Mouse (Mus musculus): ENCODE results near the gene Cry2. TPM values are rescaled to one million over a fixed set of nuclear protein-coding genes. Genes with fewer than 3 reads are reported as not detected.

The Cry2 gene
- polyA plus RNA-seq, 1 experiment from 2014 or later, result 17.7 TPM

DNA sequence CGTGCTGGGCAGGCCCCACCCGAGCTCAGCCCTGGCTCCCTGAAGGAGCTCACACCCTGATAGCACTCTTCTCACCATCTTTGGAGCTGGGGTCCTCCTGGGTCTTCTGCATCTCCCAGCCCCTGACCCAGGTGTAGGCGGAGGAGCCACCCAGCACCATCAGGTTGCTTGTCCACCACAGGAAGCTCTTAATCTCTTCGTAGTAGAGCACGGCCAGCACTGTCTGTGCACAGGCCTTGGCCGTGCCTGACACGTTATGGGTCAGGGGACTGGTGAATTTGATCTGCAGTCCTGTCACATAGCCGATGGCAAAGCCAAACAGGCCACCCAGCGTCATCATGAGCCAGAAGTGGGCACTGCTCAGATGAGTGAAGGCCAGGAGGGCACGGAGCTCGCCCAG, 20.3 kb upstream of the Cry2 start:
- Histone ChIP-seq H3K27ac (ENCODE audit: low read depth, low read length) (no peak overlapping the region), H3K4me2 (no peak overlapping the region), H3K27me3 (ENCODE audit: control insufficient read depth, insufficient read depth, low read length) (no peaks in the 10 kb centered on the region), H3K4me3 (ENCODE audit: low read depth, low read length) (no peak overlapping the region), H3K9me3 (replicated peaks; ENCODE audit: control insufficient read depth, low read length) (no peaks in the 10 kb centered on the region), H3K4me1 (ENCODE audit: control insufficient read depth, insufficient read depth, low read length) (peaks cover 25% of the 10 kb centered on the region), H3K9ac (ENCODE audit: low read depth, low read length) (no peak overlapping the region), H3K36me3 (ENCODE audit: control insufficient read depth, insufficient read depth, low read length) (no peaks in the 10 kb centered on the region)
- no peak for ATAC-seq (replicated peaks; ENCODE audit: insufficient number of reproducible peaks, low FRiP score, low TSS enrichment)
- WGBS (ENCODE audit: insufficient replicate concordance), result 92% methylated on average over 11 of the region's 11 CpGs

DNA sequence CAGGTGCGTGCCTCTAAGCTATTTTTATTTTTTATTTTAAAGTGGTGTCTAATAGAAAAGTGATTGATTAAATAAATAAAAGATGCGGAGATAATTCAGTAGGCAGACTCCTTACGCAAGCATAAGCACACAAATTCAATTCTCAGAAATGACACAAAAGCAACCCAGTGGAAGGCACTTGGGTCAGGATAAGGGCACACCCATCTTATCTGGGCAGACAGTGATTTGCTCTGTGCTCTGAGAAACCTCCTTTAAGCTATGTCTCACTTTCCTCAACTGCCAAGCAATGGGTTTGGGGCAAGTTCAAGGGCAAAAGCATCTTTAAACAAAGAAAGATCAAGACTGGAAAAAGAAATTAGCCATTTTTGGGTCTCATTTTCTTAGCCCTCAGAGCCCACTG, 17.3 kb upstream of the Cry2 start:
- ATAC-seq (replicated peaks; ENCODE audit: insufficient number of reproducible peaks, low FRiP score, low TSS enrichment), result no peak
- H3K4me2 ChIP-seq, result no peak overlapping the region
- 68% methylated on average over 3 of the region's 3 CpGs for WGBS (ENCODE audit: insufficient replicate concordance)

DNA sequence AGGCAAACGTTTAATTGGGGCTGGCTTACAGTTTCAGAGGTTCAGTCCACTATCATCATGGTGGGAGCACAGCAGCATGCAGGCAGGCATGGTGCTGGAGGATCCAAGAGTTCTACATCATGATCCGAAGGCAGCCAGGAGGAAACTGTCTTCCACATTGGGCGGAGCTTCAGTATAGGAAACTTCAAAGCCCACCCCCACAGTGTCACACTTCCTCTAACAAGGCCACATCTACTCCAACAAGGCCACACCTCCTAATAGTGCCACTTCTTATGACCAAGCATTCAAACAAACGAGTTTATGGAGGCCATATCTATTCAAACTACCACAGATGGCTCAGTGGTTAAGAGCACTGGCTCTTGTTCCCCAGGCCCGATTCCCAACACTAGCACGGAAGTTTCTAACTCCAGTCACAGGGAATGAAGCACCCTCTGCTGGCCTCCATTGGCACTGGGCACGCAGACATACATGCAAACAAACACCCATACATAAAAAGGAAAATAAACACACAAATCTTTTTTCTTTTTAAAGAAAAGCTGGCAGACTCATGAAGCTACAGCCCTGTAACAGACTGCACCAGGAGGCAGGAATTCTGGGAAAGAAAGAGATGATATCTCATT, 13.4 kb upstream of the Cry2 start:
- Histone ChIP-seq H3K9ac (ENCODE audit: low read depth, low read length) (no peak overlapping the region), H3K4me3 (ENCODE audit: low read depth, low read length) (no peak overlapping the region), H3K9me3 (replicated peaks; ENCODE audit: control insufficient read depth, low read length) (no peaks in the 10 kb centered on the region), H3K27me3 (ENCODE audit: control insufficient read depth, insufficient read depth, low read length) (no peaks in the 10 kb centered on the region), H3K36me3 (ENCODE audit: control insufficient read depth, insufficient read depth, low read length) (no peaks in the 10 kb centered on the region), H3K4me1 (ENCODE audit: control insufficient read depth, insufficient read depth, low read length) (peaks cover 4% of the 10 kb centered on the region), H3K4me2 (no peak overlapping the region), H3K27ac (ENCODE audit: low read depth, low read length) (no peak overlapping the region)
- ATAC-seq (replicated peaks; ENCODE audit: insufficient number of reproducible peaks, low FRiP score, low TSS enrichment), result no peak
- WGBS (ENCODE audit: insufficient replicate concordance), result 67% methylated on average over 7 of the region's 7 CpGs

More for the DNA sequence above, 17.3 kb upstream of the Cry2 start:
- H3K27ac ChIP-seq (ENCODE audit: low read depth, low read length), result no peak overlapping the region
- H3K27me3 ChIP-seq (ENCODE audit: control insufficient read depth, insufficient read depth, low read length), result no peaks in the 10 kb centered on the region
- no peak overlapping the region for H3K9ac ChIP-seq (ENCODE audit: low read depth, low read length)
- no peak overlapping the region for H3K4me3 ChIP-seq (ENCODE audit: low read depth, low read length)
- H3K9me3 ChIP-seq (replicated peaks; ENCODE audit: control insufficient read depth, low read length), result no peaks in the 10 kb centered on the region
- no peaks in the 10 kb centered on the region for H3K36me3 ChIP-seq (ENCODE audit: control insufficient read depth, insufficient read depth, low read length)
- H3K4me1 ChIP-seq (ENCODE audit: control insufficient read depth, insufficient read depth, low read length), result 0 out of 2 replicates have a peak, but pooled peaks cover 4% of the 10 kb centered on the region

DNA sequence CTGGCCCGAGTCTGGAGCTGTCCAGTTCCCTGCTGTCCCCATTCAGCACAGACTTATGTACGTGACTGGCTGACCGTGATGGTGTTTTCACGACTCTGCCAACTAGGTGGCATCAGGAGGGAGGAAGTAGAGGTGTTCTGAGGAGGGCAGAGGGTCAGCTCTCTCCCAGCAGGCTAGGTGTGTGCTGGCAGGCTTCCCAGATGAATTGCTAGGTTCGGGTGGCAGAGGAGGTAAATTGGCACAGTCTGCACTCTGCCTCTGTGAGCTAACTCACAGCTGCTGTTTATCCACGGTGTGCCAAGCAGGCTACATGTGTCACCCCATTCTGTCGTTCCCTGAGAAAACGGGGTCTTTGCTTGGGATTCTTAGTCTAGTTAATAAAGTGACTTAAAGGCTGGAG, 12.8 kb upstream of the Cry2 start:
- H3K4me3 ChIP-seq (ENCODE audit: low read depth, low read length), result no peak overlapping the region
- H3K4me2 ChIP-seq, result no peak overlapping the region
- no peaks in the 10 kb centered on the region for H3K9me3 ChIP-seq (replicated peaks; ENCODE audit: control insufficient read depth, low read length)
- no peak overlapping the region for H3K27ac ChIP-seq (ENCODE audit: low read depth, low read length)
- H3K4me1 ChIP-seq (ENCODE audit: control insufficient read depth, insufficient read depth, low read length), result peaks cover 8% of the 10 kb centered on the region
- ATAC-seq (replicated peaks; ENCODE audit: insufficient number of reproducible peaks, low FRiP score, low TSS enrichment), result no peak
- 78% methylated on average over 8 of the region's 8 CpGs for WGBS (ENCODE audit: insufficient replicate concordance)
- H3K36me3 ChIP-seq (ENCODE audit: control insufficient read depth, insufficient read depth, low read length), result no peaks in the 10 kb centered on the region
- H3K9ac ChIP-seq (ENCODE audit: low read depth, low read length), result no peak overlapping the region
- H3K27me3 ChIP-seq (ENCODE audit: control insufficient read depth, insufficient read depth, low read length), result no peaks in the 10 kb centered on the region

DNA sequence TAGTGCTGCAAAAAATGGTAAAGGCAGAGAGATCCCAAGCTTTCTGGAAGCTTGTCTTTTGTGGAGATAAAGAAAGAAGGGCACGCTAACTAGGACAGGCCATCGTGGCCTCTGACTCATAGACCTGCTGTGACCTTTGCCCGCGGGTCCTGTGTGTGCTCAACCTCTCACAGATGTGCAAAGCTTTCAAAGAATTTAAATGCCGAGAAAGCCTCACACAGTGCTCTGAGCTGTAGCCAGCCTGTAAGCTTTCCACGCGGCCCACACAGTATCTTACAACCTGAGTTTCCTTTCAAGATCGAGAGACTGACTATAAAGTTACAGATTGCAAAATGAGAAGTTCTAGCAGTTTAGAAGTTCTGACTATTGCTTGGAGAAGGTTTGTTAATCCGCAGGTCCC, 12.0 kb upstream of the Cry2 start:
- Histone ChIP-seq H3K9ac (ENCODE audit: low read depth, low read length) (no peak overlapping the region), H3K4me3 (ENCODE audit: low read depth, low read length) (no peak overlapping the region), H3K9me3 (replicated peaks; ENCODE audit: control insufficient read depth, low read length) (no peaks in the 10 kb centered on the region), H3K27ac (ENCODE audit: low read depth, low read length) (no peak overlapping the region), H3K4me1 (ENCODE audit: control insufficient read depth, insufficient read depth, low read length) (peaks cover 8% of the 10 kb centered on the region), H3K27me3 (ENCODE audit: control insufficient read depth, insufficient read depth, low read length) (no peaks in the 10 kb centered on the region), H3K4me2 (no peak overlapping the region), H3K36me3 (ENCODE audit: control insufficient read depth, insufficient read depth, low read length) (no peaks in the 10 kb centered on the region)
- 53% methylated on average over 9 of the region's 9 CpGs for WGBS (ENCODE audit: insufficient replicate concordance)
- ATAC-seq (replicated peaks; ENCODE audit: insufficient number of reproducible peaks, low FRiP score, low TSS enrichment), result no peak

DNA sequence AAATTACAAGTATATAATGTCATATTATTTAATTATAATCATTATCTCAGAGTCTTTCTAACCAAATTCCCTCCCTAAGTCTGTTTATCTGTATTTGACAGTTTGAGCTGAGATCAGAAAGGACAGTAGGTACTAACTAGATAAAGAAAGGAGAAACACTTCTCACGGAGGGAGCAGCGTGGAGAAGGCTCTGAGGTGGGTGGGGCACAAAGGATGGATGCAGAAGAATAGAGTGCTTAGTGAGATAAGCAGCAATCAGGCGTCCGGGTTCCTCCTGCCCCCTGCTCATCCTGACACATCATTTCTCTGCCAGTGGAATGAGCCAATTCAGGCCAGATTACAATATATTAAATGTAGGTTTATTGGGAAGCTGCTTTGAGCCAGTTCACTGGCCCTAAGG, 10.5 kb upstream of the Cry2 start:
- Histone ChIP-seq H3K36me3 (ENCODE audit: control insufficient read depth, insufficient read depth, low read length) (no peaks in the 10 kb centered on the region), H3K4me3 (ENCODE audit: low read depth, low read length) (no peak overlapping the region), H3K4me1 (ENCODE audit: control insufficient read depth, insufficient read depth, low read length) (peaks cover 8% of the 10 kb centered on the region), H3K4me2 (no peak overlapping the region), H3K9ac (ENCODE audit: low read depth, low read length) (no peak overlapping the region), H3K27me3 (ENCODE audit: control insufficient read depth, insufficient read depth, low read length) (no peaks in the 10 kb centered on the region), H3K27ac (ENCODE audit: low read depth, low read length) (no peak overlapping the region), H3K9me3 (replicated peaks; ENCODE audit: control insufficient read depth, low read length) (no peaks in the 10 kb centered on the region)
- ATAC-seq (replicated peaks; ENCODE audit: insufficient number of reproducible peaks, low FRiP score, low TSS enrichment), result peak; percentile 77; the same call in 1 of the 2 replicates
- WGBS (ENCODE audit: insufficient replicate concordance), result 25% methylated on average over 4 of the region's 4 CpGs

DNA sequence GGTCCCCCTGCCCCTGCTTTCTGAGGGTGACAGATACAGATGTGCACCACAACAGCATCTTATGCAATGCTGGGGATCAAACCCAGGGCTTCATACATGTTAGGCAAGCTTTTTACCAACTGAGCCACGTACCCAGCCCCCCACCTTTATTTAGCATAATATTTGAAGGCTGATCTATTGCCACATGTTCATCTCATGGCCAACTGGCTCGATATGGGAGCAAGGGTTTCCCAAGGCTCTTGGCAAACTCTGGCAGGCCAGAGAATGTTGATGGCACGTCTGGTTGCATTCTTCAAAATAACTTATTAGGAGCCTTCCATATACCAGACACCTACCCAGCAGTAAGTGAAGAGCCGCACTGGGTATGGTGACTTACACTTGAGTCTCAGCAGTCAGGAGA, 9.5 kb upstream of the Cry2 start:
- Histone ChIP-seq H3K4me2 (no peak overlapping the region), H3K9ac (ENCODE audit: low read depth, low read length) (no peak overlapping the region), H3K9me3 (replicated peaks; ENCODE audit: control insufficient read depth, low read length) (no peaks in the 10 kb centered on the region), H3K4me3 (ENCODE audit: low read depth, low read length) (no peak overlapping the region), H3K27me3 (ENCODE audit: control insufficient read depth, insufficient read depth, low read length) (no peaks in the 10 kb centered on the region), H3K4me1 (ENCODE audit: control insufficient read depth, insufficient read depth, low read length) (peaks cover 8% of the 10 kb centered on the region), H3K36me3 (ENCODE audit: control insufficient read depth, insufficient read depth, low read length) (no peaks in the 10 kb centered on the region), H3K27ac (ENCODE audit: low read depth, low read length) (no peak overlapping the region)
- WGBS (ENCODE audit: insufficient replicate concordance), result 79% methylated on average over 4 of the region's 4 CpGs
- ATAC-seq (replicated peaks; ENCODE audit: insufficient number of reproducible peaks, low FRiP score, low TSS enrichment), result no peak

DNA sequence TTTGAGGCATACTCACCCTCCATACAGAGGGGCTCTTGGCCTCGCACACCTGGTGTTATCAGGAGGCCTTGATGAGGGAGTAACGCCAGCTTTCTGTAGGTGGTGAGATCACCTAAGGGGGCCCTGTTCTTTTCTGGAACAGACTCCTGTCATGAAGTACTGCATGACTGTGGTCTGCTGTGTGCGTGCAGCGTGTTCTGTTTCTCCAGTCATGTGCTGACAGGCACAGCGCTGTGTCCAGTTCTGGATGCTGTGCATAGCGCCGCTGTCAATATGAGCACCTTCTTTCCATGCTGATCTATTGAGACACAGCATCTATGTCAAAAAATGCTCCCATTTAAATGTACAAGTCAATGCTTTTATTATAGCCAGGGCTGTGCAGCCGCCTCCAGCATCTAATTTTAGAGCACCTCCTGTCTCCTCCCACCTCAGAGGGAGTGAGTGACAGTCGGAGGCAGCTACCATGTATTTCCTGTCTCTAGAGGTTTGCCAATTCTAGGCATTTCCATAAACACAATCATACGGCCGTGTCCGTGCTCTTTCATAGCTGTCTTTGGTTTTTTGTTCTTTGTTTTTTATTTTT, 8.7 kb upstream of the Cry2 start:
- Histone ChIP-seq H3K4me2 (no peak overlapping the region), H3K9ac (ENCODE audit: low read depth, low read length) (no peak overlapping the region), H3K36me3 (ENCODE audit: control insufficient read depth, insufficient read depth, low read length) (no peaks in the 10 kb centered on the region), H3K27ac (ENCODE audit: low read depth, low read length) (no peak overlapping the region), H3K4me1 (ENCODE audit: control insufficient read depth, insufficient read depth, low read length) (peaks cover 8% of the 10 kb centered on the region), H3K9me3 (replicated peaks; ENCODE audit: control insufficient read depth, low read length) (no peaks in the 10 kb centered on the region), H3K27me3 (ENCODE audit: control insufficient read depth, insufficient read depth, low read length) (no peaks in the 10 kb centered on the region), H3K4me3 (ENCODE audit: low read depth, low read length) (no peak overlapping the region)
- 58% methylated on average over 12 of the region's 12 CpGs for WGBS (ENCODE audit: insufficient replicate concordance)
- no peak for ATAC-seq (replicated peaks; ENCODE audit: insufficient number of reproducible peaks, low FRiP score, low TSS enrichment)

DNA sequence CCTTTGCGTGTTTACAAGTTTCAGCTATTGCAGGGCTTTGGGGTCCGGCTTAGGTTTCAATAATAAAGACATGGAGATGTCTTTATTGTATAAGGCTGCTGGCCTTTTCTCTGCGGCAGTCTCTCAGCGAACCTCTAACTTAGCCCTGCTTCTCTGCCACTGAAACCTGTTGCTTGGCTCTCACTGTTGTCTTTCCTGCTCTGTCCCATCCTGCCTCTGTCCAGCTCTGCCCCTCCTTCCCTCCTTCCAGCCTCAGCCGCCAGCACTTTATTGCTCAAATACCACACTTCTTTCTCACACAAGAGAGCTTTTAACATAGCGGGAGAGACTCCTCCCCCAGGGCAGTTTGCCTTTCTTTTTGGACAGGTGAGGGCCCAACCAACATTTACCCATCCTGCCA, 6.6 kb upstream of the Cry2 start:
- no peak for ATAC-seq (replicated peaks; ENCODE audit: insufficient number of reproducible peaks, low FRiP score, low TSS enrichment)
- no peaks in the 10 kb centered on the region for H3K9me3 ChIP-seq (replicated peaks; ENCODE audit: control insufficient read depth, low read length)

More for the DNA sequence above, 6.6 kb upstream of the Cry2 start:
- Histone ChIP-seq H3K36me3 (ENCODE audit: control insufficient read depth, insufficient read depth, low read length) (no peaks in the 10 kb centered on the region), H3K27ac (ENCODE audit: low read depth, low read length) (no peak overlapping the region), H3K9ac (ENCODE audit: low read depth, low read length) (no peak overlapping the region), H3K4me3 (ENCODE audit: low read depth, low read length) (no peak overlapping the region), H3K4me2 (no peak overlapping the region), H3K27me3 (ENCODE audit: control insufficient read depth, insufficient read depth, low read length) (no peaks in the 10 kb centered on the region), H3K4me1 (ENCODE audit: control insufficient read depth, insufficient read depth, low read length) (peaks cover 8% of the 10 kb centered on the region)
- WGBS (ENCODE audit: insufficient replicate concordance), result 63% methylated on average over 6 of the region's 6 CpGs
